Mouse (Mus musculus) liver, embryonic 14.5 days (tissue): Measurements from ENCODE around the gene Vsig10l.
A peak's percentile ranks its signal among the peaks of the same experiment; 100 is the strongest.

ENCODE experiments used
- CTCF ChIP-seq: IDR thresholded peaks from 2 replicates; pipeline ENCODE4 v1.5.1; 2016; ENCODE audit warnings: antibody characterized with exemption, low read depth, control low read depth
- EP300 ChIP-seq: IDR thresholded peaks from 2 replicates; pipeline ENCODE4 v1.6.1; 2016; ENCODE audit warnings: antibody characterized with exemption, low read depth

GRCm38 (mm10) chr7:43475706-43476105 lies 12.8 kb downstream of the Vsig10l start:
- TF ChIP-seq CTCF: 0 out of 2 replicates have a peak, but pooled peaks have one; percentile 34
- no peak for TF ChIP-seq EP300
